Mouse (Mus musculus) testis, adult 2 months (tissue): ENCODE measurements at regions not wholly inside any gene's neighbourhood (a gene's known extent, or its start where the extent isn't known, plus 50 kb on each side); places are given as distances from the start of the nearest gene placed in this dataset.

ENCODE experiments used
- CTCF ChIP-seq: fragments of 200-500 bp; IDR thresholded peaks from 2 replicates; pipeline ENCODE4 v1.5.1; 2012; ENCODE audit warnings: low read depth, mild to moderate bottlenecking, inconsistent platforms, low read length, moderate library complexity; ENCODE audit not compliant: control insufficient read depth, insufficient read depth, insufficient replicate concordance
- POLR2A ChIP-seq: fragments of 200-500 bp; IDR thresholded peaks from 2 replicates; pipeline ENCODE4 v1.6.1; 2012; ENCODE audit warnings: low read depth, mild to moderate bottlenecking, inconsistent platforms, low read length, moderate library complexity; ENCODE audit not compliant: control insufficient read depth

DNA sequence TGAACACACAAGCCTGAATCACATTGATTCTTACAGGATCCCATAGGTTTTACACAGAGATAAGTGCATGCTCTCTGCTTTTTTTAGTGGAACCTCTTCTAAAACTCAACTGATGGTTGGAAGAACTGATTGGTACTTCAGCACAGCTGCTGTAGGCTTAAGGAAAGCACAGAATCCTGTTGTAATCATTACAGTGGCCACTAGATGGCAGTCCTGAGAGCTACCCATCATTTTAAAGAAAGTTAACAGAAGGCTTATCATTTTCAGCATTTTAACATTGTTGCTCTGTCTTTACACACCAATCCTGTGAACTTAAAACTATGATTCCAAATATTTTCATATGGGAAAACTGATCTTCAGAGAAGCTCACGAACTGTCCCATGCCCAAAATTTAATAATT lies 113.5 kb upstream of the Cypt12 start:
- no peak for TF ChIP-seq POLR2A
- TF ChIP-seq CTCF, result peak; percentile 27; the same call in 1 of the 2 replicates
